Mouse (Mus musculus) hindbrain, postnatal 0 days (tissue): ENCODE results near the gene 2410131K14Rik. TPM values are rescaled to one million over a fixed set of nuclear protein-coding genes. Genes with fewer than 3 reads are reported as not detected.

Experiments used
- ATAC-seq: fragments of 200-750 bp; cut with Nextera tagmentation; 2 replicates; pipeline ENCODE4 v1.8.0; 2017; ENCODE audit warnings: mild to moderate bottlenecking, moderate TSS enrichment, moderate library complexity
- DNase-seq: peaks from one replicate; pipeline ENCODE4 v3.0.0-alpha.2; 2015; ENCODE audit warnings: low spot score
- H3K27ac ChIP-seq: fragments of 300-500 bp; sonication (generic); 2 replicates; pipeline ENCODE4 v1.5.1; 2014; ENCODE audit warnings: mild to moderate bottlenecking
- H3K27me3 ChIP-seq: fragments of 300-500 bp; sonication (generic); 2 replicates; pipeline ENCODE4 v1.6.1; 2014; ENCODE audit warnings: low read length, mixed read lengths; ENCODE audit not compliant: insufficient read depth
- H3K36me3 ChIP-seq: fragments of 300-500 bp; sonication (generic); 2 replicates; pipeline ENCODE4 v1.6.1; 2014; ENCODE audit warnings: low read length, mixed read lengths; ENCODE audit not compliant: insufficient read depth
- H3K4me1 ChIP-seq: fragments of 300-500 bp; sonication (generic); 2 replicates; pipeline ENCODE4 v1.6.1; 2014; ENCODE audit warnings: antibody characterized with exemption, low read length, mixed read lengths; ENCODE audit not compliant: insufficient read depth
- H3K4me2 ChIP-seq: fragments of 300-500 bp; sonication (generic); 2 replicates; pipeline ENCODE4 v1.6.1; 2014; ENCODE audit warnings: low read depth, mild to moderate bottlenecking, low read length, moderate library complexity, mixed read lengths
- H3K4me3 ChIP-seq: fragments of 300-500 bp; sonication (generic); 2 replicates; pipeline ENCODE4 v1.5.1; 2014; ENCODE audit warnings: low read length
- H3K9ac ChIP-seq: fragments of 300-500 bp; sonication (generic); replicated peaks from 2 replicates; pipeline ENCODE4 v1.6.1; 2014; ENCODE audit warnings: mild to moderate bottlenecking, low read length, moderate library complexity, mixed read lengths
- H3K9me3 ChIP-seq: fragments of 300-500 bp; sonication (generic); 2 replicates; pipeline ENCODE4 v1.6.1; 2016; ENCODE audit warnings: low read length, mixed read lengths
- CTCF ChIP-seq: IDR thresholded peaks from 2 replicates; pipeline ENCODE4 v1.5.1; 2016; ENCODE audit warnings: antibody characterized with exemption, control low read depth, low read depth
- WGBS: fragments of 180-500 bp; shearing (Covaris S2); extraction: QIAGEN DNeasy Blood & Tissue Kit; methylation state at CpG from one replicate; pipeline ENCODE4 v1.1.7; 2014; 5-methylcytosine and 5-hydroxymethylcytosine counted together
- polyA plus RNA-seq: library from polyadenylated mRNA; unstranded; fragments of >200 nt; fragmentation: Nextera tagmentation; extraction: Ambion mirVana; gene quantifications from 2 replicates; pipeline ENCODE4 v1.2.1, GENCODE M21; 2015
- total RNA-seq: library from RNA; depleted of rRNA; stranded (reverse); fragments of >200 nt; gene quantifications from 2 replicates; pipeline ENCODE4 v1.2.3, GENCODE M21; 2014; rRNA removed

2410131K14Rik gene
- total and polyA plus RNA-seq, 2 experiments from 2014 or later = 18.0 to 30.4 TPM

DNA sequence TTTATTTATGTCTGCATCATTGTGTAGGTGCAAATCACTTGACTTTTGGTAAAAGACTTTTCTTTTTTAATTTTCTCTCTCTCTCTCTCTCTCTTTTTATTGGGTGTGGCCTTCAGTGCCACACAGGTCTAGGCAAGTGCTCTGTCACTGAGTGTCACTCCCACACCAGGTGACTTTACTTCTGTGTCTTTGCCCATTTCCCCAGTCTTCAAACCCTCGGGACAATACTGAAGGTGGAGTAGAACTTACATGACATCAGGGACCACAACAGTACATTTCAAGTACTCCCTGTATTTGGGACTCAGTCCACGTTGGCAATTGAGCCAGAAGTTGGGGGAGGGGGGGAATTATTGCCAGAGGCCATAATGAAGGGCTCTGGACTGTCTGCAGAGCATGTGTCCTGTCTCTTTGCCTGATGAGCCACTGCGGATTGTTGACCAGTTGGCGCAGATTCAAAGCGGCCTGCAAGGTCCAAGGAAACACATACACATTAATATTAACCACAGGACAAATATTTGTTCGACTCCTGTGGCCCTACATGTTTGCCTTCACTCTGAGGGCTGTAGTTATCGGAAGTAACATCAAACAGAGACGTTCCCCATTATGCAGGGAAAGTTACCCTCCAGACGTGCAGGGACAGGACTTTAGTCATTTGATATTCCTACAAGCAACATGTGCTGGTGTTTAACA, 57.6 kb downstream of the 2410131K14Rik start:
- WGBS = 60% methylated on average over 9 of the region's 9 CpGs
- Histone ChIP-seq H3K36me3 (no peaks in the 10 kb centered on the region), H3K27me3 (no peaks in the 10 kb centered on the region), H3K9ac (no peak overlapping the region), H3K4me2 (no peak overlapping the region), H3K4me3 (no peak overlapping the region), H3K27ac (no peak overlapping the region), H3K4me1 (no peaks in the 10 kb centered on the region), H3K9me3 (no peaks in the 10 kb centered on the region)
- DNase-seq (no peak), ATAC-seq (no peak)
- TF ChIP-seq CTCF = no peak

DNA sequence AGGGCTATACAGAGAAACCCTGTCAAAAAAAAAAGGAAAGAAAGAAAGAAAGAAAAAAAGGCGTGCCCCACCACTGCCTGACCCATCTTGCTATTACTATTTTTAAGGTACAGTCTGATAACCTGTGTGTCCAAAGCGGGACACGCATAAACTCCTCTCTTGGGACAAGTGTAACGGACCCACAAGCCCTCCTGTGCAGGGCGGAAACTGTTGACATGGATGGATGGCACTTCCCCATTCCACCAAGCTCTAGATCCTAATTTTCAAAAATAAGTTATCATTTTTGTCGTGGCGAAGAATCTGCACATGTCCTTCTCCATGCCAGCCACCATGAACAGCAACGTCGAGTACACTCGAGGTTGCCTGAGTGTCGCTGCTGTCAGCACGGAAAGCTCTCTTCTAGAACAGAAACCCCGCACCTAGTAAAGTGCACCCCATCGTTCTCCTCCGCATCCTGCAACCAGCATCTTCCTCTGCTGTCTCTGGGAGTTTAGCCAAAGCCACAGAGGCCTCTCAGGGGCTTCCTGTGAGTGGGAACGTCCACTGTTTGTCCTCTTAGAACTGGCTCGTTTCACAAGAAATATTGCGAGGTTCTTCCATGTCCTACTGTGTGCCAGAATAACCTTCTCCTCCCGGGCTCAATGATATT, 60.1 kb downstream of the 2410131K14Rik start:
- Histone ChIP-seq H3K4me3 (no peak overlapping the region), H3K9ac (no peak overlapping the region), H3K9me3 (no peaks in the 10 kb centered on the region), H3K4me2 (no peak overlapping the region), H3K27ac (no peak overlapping the region), H3K4me1 (no peaks in the 10 kb centered on the region), H3K36me3 (no peaks in the 10 kb centered on the region), H3K27me3 (no peaks in the 10 kb centered on the region)
- no peak for TF ChIP-seq CTCF
- WGBS = 79% methylated on average over 19 of the region's 19 CpGs
- no peak for ATAC-seq
- DNase-seq = no peak

GRCm38 (mm10) chr5:118310389-118310788, 65.4 kb downstream of the 2410131K14Rik start:
- Histone ChIP-seq H3K9me3 (no peaks in the 10 kb centered on the region), H3K4me1 (no peaks in the 10 kb centered on the region), H3K36me3 (no peaks in the 10 kb centered on the region), H3K27me3 (no peaks in the 10 kb centered on the region), H3K4me3 (no peak overlapping the region), H3K4me2 (no peak overlapping the region), H3K9ac (no peak overlapping the region), H3K27ac (no peak overlapping the region)
- no peak for ATAC-seq
- no peak for TF ChIP-seq CTCF
- DNase-seq = no peak
- WGBS = 88% methylated on average over 6 of the region's 6 CpGs

DNA sequence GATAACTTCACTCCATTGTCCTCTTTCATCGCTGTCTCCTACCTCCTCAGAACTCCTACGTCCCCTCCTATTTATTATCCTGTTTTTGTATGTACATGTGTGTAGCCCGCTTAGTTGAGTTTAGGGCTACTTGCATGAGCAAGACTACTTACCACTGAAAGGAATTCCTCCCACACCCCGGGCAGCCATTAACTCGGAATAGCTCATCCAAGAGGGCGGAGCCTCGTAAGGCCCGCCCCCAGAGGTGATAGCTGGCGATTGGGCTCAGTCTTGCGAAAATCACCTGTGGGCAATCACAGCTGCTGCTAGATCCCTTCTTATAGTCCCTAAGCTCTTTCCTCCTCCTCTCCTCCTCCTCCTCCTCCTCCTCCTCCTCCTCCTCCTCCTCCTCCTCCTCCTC, 66.2 kb downstream of the 2410131K14Rik start:
- Histone ChIP-seq H3K9ac (no peak overlapping the region), H3K4me3 (no peak overlapping the region), H3K4me1 (no peaks in the 10 kb centered on the region), H3K36me3 (no peaks in the 10 kb centered on the region), H3K27me3 (no peaks in the 10 kb centered on the region), H3K27ac (no peak overlapping the region), H3K9me3 (no peaks in the 10 kb centered on the region), H3K4me2 (no peak overlapping the region)
- TF ChIP-seq CTCF = no peak
- WGBS = 64% methylated on average over 10 of the region's 10 CpGs
- no peak for DNase-seq
- no peak for ATAC-seq

- Histone ChIP-seq H3K4me2 (no peak overlapping the region), H3K4me3 (no peak overlapping the region), H3K9ac (no peak overlapping the region), H3K27ac (no peak overlapping the region), H3K27me3 (no peaks in the 10 kb centered on the region), H3K36me3 (no peaks in the 10 kb centered on the region), H3K4me1 (0 out of 2 replicates have a peak, but pooled peaks cover under 1% of the 10 kb centered on the region), H3K9me3 (no peaks in the 10 kb centered on the region)
- DNase-seq (no peak), ATAC-seq (no peak)
- no peak for TF ChIP-seq CTCF
- 64% methylated on average over 6 of the region's 6 CpGs for WGBS
Observed at GRCm38 (mm10) chr5:118313766-118314165, 68.7 kb downstream of the 2410131K14Rik start.

Other genes with a start within 250 kb of the 2410131K14Rik start
- 1.4 and 3.8 TPM in 2 replicates for gene Tesc, start 217.5 kb upstream of the 2410131K14Rik start, total RNA-seq
- 6.9 and 7.5 TPM in 2 replicates for gene Tesc, start 217.5 kb upstream of the 2410131K14Rik start, polyA plus RNA-seq
- gene Fbxw8, start 89.8 kb upstream of the 2410131K14Rik start, total RNA-seq = 57.5 and 58.0 TPM in 2 replicates
- gene Fbxw8, start 89.8 kb upstream of the 2410131K14Rik start, polyA plus RNA-seq = 18.0 and 18.2 TPM in 2 replicates
- 14.0 TPM in 2 replicates for gene Hrk, start 80.6 kb upstream of the 2410131K14Rik start, total RNA-seq
- 4.3 and 4.6 TPM in 2 replicates for gene Hrk, start 80.6 kb upstream of the 2410131K14Rik start, polyA plus RNA-seq
- 108 and 114 TPM in 2 replicates for gene Rnft2, start 111 bp upstream of the 2410131K14Rik start, total RNA-seq
- gene Rnft2, start 111 bp upstream of the 2410131K14Rik start, polyA plus RNA-seq = 11.3 TPM in 2 replicates